Mouse (Mus musculus) limb, embryonic 10.5 days (tissue): ENCODE results near the gene Hectd4. TPM values are rescaled to one million over a fixed set of nuclear protein-coding genes. Genes with fewer than 3 reads are reported as not detected.
"Not testable (repeated sequence)": the region's sequence is repeated elsewhere in the genome, so short reads cannot be mapped to it uniquely, and the experiment has no call there.

Source experiments
- DNase-seq: peaks from one replicate; pipeline ENCODE4 v3.0.0-alpha.2; 2017; ENCODE audit warnings: low spot score
- H3K27ac ChIP-seq: fragments of 300-500 bp; sonication (generic); 2 replicates; pipeline ENCODE4 v1.5.1; 2016; ENCODE audit warnings: mild to moderate bottlenecking
- H3K27me3 ChIP-seq: fragments of 300-500 bp; sonication (generic); 2 replicates; pipeline ENCODE4 v1.6.1; 2016; ENCODE audit warnings: low read depth, mild to moderate bottlenecking; ENCODE audit not compliant: poor library complexity, severe bottlenecking
- H3K36me3 ChIP-seq: fragments of 300-500 bp; sonication (generic); 2 replicates; pipeline ENCODE4 v1.6.1; 2016; ENCODE audit warnings: mild to moderate bottlenecking, moderate library complexity
- H3K4me1 ChIP-seq: fragments of 300-500 bp; sonication (generic); 2 replicates; pipeline ENCODE4 v1.6.1; 2016
- H3K4me3 ChIP-seq: fragments of 300-500 bp; sonication (generic); 2 replicates; pipeline ENCODE4 v1.5.1; 2016; ENCODE audit warnings: mild to moderate bottlenecking, moderate library complexity
- H3K9me3 ChIP-seq: fragments of 300-500 bp; sonication (generic); replicated peaks from 2 replicates; pipeline ENCODE4 v1.6.1; 2016; ENCODE audit warnings: mild to moderate bottlenecking
- WGBS: fragments of 180-500 bp; shearing (Covaris S2); methylation state at CpG from one replicate; pipeline ENCODE4 v1.1.7; 2016; 5-methylcytosine and 5-hydroxymethylcytosine counted together
- polyA plus RNA-seq: library from polyadenylated mRNA; unstranded; fragments of >200 nt; fragmentation: Nextera tagmentation; extraction: Ambion mirVana; gene quantifications from 2 replicates; pipeline ENCODE4 v1.2.1, GENCODE M21; 2016

Gene Hectd4
- polyA plus RNA-seq, 1 experiment from 2014 or later = 4.2 TPM

GRCm38 (mm10) chr5:121283051-121283450 is 63.0 kb downstream of the Hectd4 start:
- WGBS = 94% methylated on average over 9 of the region's 9 CpGs
- H3K36me3 ChIP-seq = peaks cover 77% of the 10 kb centered on the region

DNA sequence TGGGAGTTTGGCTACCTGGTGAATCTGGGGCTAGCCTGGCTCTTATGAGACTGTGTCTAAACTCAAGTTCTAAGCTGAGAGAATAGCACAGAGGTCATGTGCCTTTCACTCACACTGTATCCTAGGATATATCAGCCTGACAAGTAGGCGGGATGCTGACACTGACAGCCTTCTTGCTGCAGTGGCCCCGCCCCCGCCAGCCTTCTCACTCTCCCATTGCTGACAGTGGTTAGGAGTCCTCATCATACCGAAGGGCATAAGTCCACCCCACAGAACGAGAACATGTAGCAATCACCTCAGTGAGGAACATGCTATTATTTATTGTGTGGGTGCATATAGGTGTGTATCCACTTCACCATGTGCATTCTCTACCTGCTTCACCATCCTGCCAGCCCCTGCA is 64.8 kb downstream of the Hectd4 start:
- H3K36me3 ChIP-seq = peaks cover 75% of the 10 kb centered on the region
- no peaks in the 10 kb centered on the region for H3K27me3 ChIP-seq
- H3K4me1 ChIP-seq = no peaks in the 10 kb centered on the region
- WGBS = 78% methylated on average over 5 of the region's 5 CpGs
- H3K27ac ChIP-seq = no peak overlapping the region
- DNase-seq = no peak
- no peak overlapping the region for H3K4me3 ChIP-seq
- no peaks in the 10 kb centered on the region for H3K9me3 ChIP-seq

More at GRCm38 (mm10) chr5:121283051-121283450, 63.0 kb downstream of the Hectd4 start:
- Histone ChIP-seq H3K9me3 (no peaks in the 10 kb centered on the region), H3K27me3 (no peaks in the 10 kb centered on the region), H3K4me1 (no peaks in the 10 kb centered on the region), H3K27ac (no peak overlapping the region), H3K4me3 (no peak overlapping the region)
- DNase-seq = no peak

GRCm38 (mm10) chr5:121287213-121287612 is 67.2 kb downstream of the Hectd4 start:
- Histone ChIP-seq H3K27me3 (no peaks in the 10 kb centered on the region), H3K9me3 (no peaks in the 10 kb centered on the region), H3K4me3 (no peak overlapping the region), H3K27ac (no peak overlapping the region), H3K4me1 (no peaks in the 10 kb centered on the region), H3K36me3 (peaks cover 75% of the 10 kb centered on the region)
- WGBS = 93% methylated on average over 2 of the region's 2 CpGs
- DNase-seq = no peak

GRCm38 (mm10) chr5:121290289-121290688 is 70.3 kb downstream of the Hectd4 start:
- no peak for DNase-seq
- Histone ChIP-seq H3K4me3 (no peak overlapping the region), H3K27me3 (no peaks in the 10 kb centered on the region), H3K9me3 (no peaks in the 10 kb centered on the region), H3K27ac (no peak overlapping the region), H3K4me1 (no peaks in the 10 kb centered on the region), H3K36me3 (peaks cover 81% of the 10 kb centered on the region)
- WGBS = 97% methylated on average over 3 of the region's 3 CpGs

- no peaks in the 10 kb centered on the region for H3K4me1 ChIP-seq
- no peak overlapping the region for H3K4me3 ChIP-seq
- no peaks in the 10 kb centered on the region for H3K27me3 ChIP-seq
- H3K9me3 ChIP-seq = no peaks in the 10 kb centered on the region
- 82% methylated on average over 16 of the region's 16 CpGs for WGBS
- H3K27ac ChIP-seq = no peak overlapping the region
- no peak for DNase-seq
- peaks cover 84% of the 10 kb centered on the region for H3K36me3 ChIP-seq
Measured at GRCm38 (mm10) chr5:121292309-121293165, 72.5 kb downstream of the Hectd4 start.

DNA sequence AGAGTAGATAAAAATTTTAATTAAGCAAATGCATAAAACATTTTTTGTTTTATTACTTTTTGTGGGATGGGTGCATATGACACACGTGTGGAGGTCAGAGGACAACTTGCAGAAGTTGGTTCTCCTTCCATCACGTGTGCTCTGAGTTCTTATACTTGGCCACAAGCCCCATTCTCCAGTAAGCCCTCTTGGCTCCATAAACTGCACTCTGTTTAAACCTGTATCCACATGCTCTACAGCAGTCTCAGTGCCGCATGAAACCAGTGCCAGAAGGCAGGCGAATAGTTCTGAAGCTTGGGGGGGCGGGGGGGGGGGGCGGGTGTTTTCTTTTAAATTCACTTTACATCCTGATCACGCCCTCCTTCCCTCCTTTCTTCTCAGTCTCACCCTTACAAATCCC is 85.0 kb downstream of the Hectd4 start:
- no peaks in the 10 kb centered on the region for H3K4me1 ChIP-seq
- peaks cover 90% of the 10 kb centered on the region for H3K36me3 ChIP-seq
- no peaks in the 10 kb centered on the region for H3K9me3 ChIP-seq
- DNase-seq = no peak
- 89% methylated on average over 7 of the region's 7 CpGs for WGBS
- H3K27me3 ChIP-seq = no peaks in the 10 kb centered on the region
- no peak overlapping the region for H3K4me3 ChIP-seq
- no peak overlapping the region for H3K27ac ChIP-seq

DNA sequence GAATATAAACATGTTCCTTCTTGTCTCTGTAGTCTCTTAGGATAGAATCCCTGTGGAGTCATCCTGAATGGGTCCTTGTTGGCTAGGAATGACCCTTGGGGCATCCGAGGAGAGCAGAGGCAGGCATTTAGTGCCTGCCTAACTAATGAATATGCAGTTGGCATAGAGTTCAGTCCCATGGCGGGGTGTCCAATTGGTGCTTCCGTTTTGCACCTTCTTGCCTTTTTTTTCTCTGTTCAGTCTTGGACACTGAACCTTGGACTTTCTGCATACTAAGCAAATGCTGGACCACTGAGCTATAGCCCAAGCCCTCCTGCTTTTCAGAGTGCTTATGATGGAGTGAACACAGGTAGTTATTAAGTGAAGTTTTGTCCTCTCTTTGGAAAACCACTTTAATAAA is 87.6 kb downstream of the Hectd4 start:
- H3K36me3 ChIP-seq = peaks cover 96% of the 10 kb centered on the region
- H3K4me1 ChIP-seq = no peaks in the 10 kb centered on the region
- H3K27me3 ChIP-seq = no peaks in the 10 kb centered on the region
- H3K27ac ChIP-seq = no peak overlapping the region
- H3K4me3 ChIP-seq = no peak overlapping the region
- 75% methylated on average over 3 of the region's 3 CpGs for whole genome bisulfite sequencing
- no peaks in the 10 kb centered on the region for H3K9me3 ChIP-seq
- no peak for DNase-seq

DNA sequence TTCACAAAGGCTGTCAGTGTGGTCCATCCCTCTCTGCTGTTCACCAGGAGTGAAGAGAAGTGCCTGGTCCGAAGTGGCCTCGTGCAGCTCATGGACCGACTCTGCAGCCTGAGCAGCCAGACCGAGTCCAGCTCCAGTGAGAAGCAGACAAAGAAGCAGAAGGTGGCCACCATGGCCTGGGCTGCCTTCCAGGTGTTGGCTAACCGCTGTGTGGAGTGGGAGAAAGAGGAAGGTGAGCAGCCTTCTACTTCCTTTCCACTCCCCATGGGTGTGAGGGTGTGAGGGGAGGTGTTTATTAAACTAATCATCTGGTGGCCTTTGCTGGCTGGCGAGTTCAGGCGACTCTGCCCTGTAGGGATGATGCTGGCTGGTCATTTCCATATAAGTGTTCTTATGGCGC is 91.6 kb downstream of the Hectd4 start:
- Histone ChIP-seq H3K27ac (no peak overlapping the region), H3K27me3 (no peaks in the 10 kb centered on the region), H3K4me3 (no peak overlapping the region), H3K9me3 (no peaks in the 10 kb centered on the region), H3K4me1 (no peaks in the 10 kb centered on the region), H3K36me3 (peaks cover 97% of the 10 kb centered on the region)
- DNase-seq = no peak
- 95% methylated on average over 8 of the region's 8 CpGs for WGBS

DNA sequence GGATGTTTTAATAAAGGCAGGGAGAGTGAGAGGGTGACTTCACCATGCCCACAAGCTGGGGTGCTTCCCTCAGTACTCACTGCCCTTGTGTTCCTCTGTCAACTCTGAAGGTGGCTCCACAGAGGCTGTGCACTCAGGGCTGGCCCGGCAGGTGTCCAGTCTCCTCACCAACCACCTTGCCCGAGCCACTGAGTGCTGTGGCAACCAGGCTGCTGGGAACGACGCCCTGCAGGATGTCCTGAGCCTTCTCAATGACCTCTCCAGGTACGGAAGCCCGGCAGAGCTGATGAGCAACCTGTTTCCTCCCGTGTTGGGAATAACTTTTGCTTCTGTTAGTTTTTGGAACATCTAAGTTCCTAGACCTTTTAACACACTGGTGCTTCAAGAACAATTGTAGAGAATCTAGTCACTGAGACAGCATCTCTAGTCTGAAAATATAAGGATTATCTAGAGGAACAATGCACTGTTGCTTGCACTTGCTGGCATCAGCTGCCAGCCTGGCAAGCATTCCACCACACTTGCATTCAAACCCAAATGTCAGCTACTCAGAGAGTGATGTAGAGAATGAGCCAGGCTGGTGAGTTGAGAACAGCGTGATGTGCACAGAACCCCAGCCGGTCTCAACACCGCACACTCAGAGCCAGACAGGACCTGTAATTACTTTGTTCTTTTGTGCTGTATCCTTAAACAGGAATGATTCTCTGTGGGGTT is 93.9 kb downstream of the Hectd4 start:
- no peak overlapping the region for H3K4me3 ChIP-seq
- no peaks in the 10 kb centered on the region for H3K4me1 ChIP-seq
- no peak for DNase-seq
- H3K27ac ChIP-seq = no peak overlapping the region
- H3K9me3 ChIP-seq = no peaks in the 10 kb centered on the region
- 90% methylated on average over 10 of the region's 10 CpGs for WGBS
- peaks cover 97% of the 10 kb centered on the region for H3K36me3 ChIP-seq
- no peaks in the 10 kb centered on the region for H3K27me3 ChIP-seq

DNA sequence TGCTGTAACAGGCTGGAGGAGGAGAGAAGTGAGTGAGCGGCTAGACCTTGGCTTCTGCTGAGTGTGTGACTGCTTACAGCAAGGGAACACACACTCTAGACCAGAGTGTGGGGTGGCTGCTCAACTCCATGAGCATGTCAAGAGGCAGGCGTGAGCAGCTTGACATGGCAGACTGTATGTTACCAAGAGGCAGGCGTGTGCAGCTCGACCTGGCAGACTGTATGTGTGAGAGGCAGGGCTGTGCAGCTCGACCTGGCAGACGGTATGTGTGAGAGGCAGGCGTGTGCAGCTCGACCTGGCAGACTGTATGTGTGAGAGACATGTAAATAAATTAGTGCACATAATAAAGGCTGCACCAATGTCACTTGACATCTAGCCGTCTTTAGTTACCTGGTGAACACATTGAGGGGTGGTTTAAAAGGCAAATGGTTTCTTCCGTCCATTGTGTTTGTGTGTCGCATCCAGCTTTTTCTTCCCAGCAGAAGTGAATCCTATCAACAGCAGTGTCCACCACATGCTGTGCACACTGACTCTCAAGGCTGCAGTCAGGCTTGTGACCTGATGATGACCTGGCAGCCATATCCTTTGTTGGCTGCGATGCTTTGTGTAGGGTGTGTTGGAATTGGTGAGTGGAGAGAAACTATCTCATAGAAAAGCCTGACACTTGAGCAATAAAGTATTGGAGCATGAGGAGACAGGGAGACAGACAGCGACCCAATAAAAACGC is 106.2 kb downstream of the Hectd4 start:
- no peaks in the 10 kb centered on the region for H3K4me1 ChIP-seq
- DNase-seq = no peak
- peaks cover 89% of the 10 kb centered on the region for H3K36me3 ChIP-seq
- WGBS = 95% methylated on average over 14 of the region's 14 CpGs
- no peak overlapping the region for H3K27ac ChIP-seq
- H3K9me3 ChIP-seq = no peaks in the 10 kb centered on the region
- H3K4me3 ChIP-seq = no peak overlapping the region
- H3K27me3 ChIP-seq = no peaks in the 10 kb centered on the region

- Histone ChIP-seq H3K27ac (peak overlapping the region; percentile 75), H3K27me3 (no peaks in the 10 kb centered on the region), H3K4me3 (peak overlapping the region; percentile 35), H3K36me3 (peaks cover 89% of the 10 kb centered on the region), H3K4me1 (no peaks in the 10 kb centered on the region), H3K9me3 (no peaks in the 10 kb centered on the region)
- DNase-seq = no peak
- WGBS = 86% methylated on average over 11 of the region's 11 CpGs
Measured at GRCm38 (mm10) chr5:121329333-121330058, 109.5 kb downstream of the Hectd4 start.

- Histone ChIP-seq H3K4me3 (peak overlapping the region; percentile 35), H3K27ac (peak overlapping the region; percentile 75), H3K36me3 (peaks cover 89% of the 10 kb centered on the region)
- not testable (repeated sequence) for H3K4me1 ChIP-seq, H3K9me3 ChIP-seq, H3K27me3 ChIP-seq
- peak; percentile 34 for DNase-seq
- whole genome bisulfite sequencing = 78% methylated on average over 16 of the region's 19 CpGs
Measured at GRCm38 (mm10) chr5:121330154-121330816, 110.3 kb downstream of the Hectd4 start.
